Mouse (Mus musculus): ENCODE results near the gene Wipf2.

The Wipf2 gene

GRCm38 (mm10) chr11:98942923-98943641, 79.6 kb downstream of the Wipf2 start:
- peak; percentile 91 for DNase-seq (ENCODE audit: low spot score)

GRCm38 (mm10) chr11:98943741-98944461, 80.5 kb downstream of the Wipf2 start:
- peak; percentile 77 for DNase-seq (ENCODE audit: low spot score)

- no peak for DNase-seq (ENCODE audit: low spot score)
Observed at GRCm38 (mm10) chr11:98944897-98945604, 81.6 kb downstream of the Wipf2 start.

- no peak for DNase-seq (ENCODE audit: low spot score)
Observed at GRCm38 (mm10) chr11:98945605-98945977, 82.2 kb downstream of the Wipf2 start.

- no peak for DNase-seq (ENCODE audit: low spot score)
Observed at GRCm38 (mm10) chr11:98947969-98948569, 84.6 kb downstream of the Wipf2 start.

- DNase-seq (ENCODE audit: low spot score) = no peak
Observed at GRCm38 (mm10) chr11:98949242-98949957, 86.0 kb downstream of the Wipf2 start.

- peak; percentile 60 for DNase-seq (ENCODE audit: low spot score)
Observed at GRCm38 (mm10) chr11:98949958-98950460, 86.6 kb downstream of the Wipf2 start.

GRCm38 (mm10) chr11:98950484-98950883, 87.0 kb downstream of the Wipf2 start:
- DNase-seq (ENCODE audit: low spot score) = no peak

GRCm38 (mm10) chr11:98951026-98951906, 87.8 kb downstream of the Wipf2 start:
- peak; percentile 95 for DNase-seq (ENCODE audit: low spot score)

- no peak for DNase-seq (ENCODE audit: low spot score)
Observed at GRCm38 (mm10) chr11:98952111-98952510, 88.7 kb downstream of the Wipf2 start.

- DNase-seq (ENCODE audit: low spot score) = no peak
Observed at GRCm38 (mm10) chr11:98952736-98953135, 89.3 kb downstream of the Wipf2 start.

GRCm38 (mm10) chr11:98953361-98953760, 89.9 kb downstream of the Wipf2 start:
- DNase-seq (ENCODE audit: low spot score) = no peak

- no peak for DNase-seq (ENCODE audit: low spot score)
Observed at GRCm38 (mm10) chr11:98953835-98954320, 90.4 kb downstream of the Wipf2 start.

GRCm38 (mm10) chr11:98954373-98954772, 90.9 kb downstream of the Wipf2 start:
- DNase-seq (ENCODE audit: low spot score) = peak; percentile 82

Measured in MN1 (cell line).